Mouse (Mus musculus): ENCODE measurements around the gene Fbxo48. TPM values are rescaled to one million over a fixed set of nuclear protein-coding genes. Genes with fewer than 3 reads are reported as not detected.

Gene Fbxo48
- polyA plus RNA-seq, 1 experiment from 2014 or later: 2.8 TPM

- Histone ChIP-seq H3K27ac (ENCODE audit: low read depth, low read length) (no peak overlapping the region), H3K4me2 (ENCODE audit: low read depth, low read length, severe bottlenecking) (no peak overlapping the region), H3K9me3 (ENCODE audit: control insufficient read depth, low read length) (no peaks in the 10 kb centered on the region), H3K4me1 (replicated peaks; ENCODE audit: control insufficient read depth, insufficient read depth, low read length) (no peaks in the 10 kb centered on the region), H3K27me3 (ENCODE audit: control insufficient read depth, insufficient read depth, low read length) (no peaks in the 10 kb centered on the region), H3K4me3 (ENCODE audit: low read depth, low read length) (no peak overlapping the region), H3K36me3 (ENCODE audit: control insufficient read depth, insufficient read depth, low read length) (no peaks in the 10 kb centered on the region), H3K9ac (ENCODE audit: low read length) (no peak overlapping the region)
- no peak for DNase-seq (ENCODE audit: low spot score)
- 86% methylated on average over 5 of the region's 5 CpGs for WGBS
- ATAC-seq (replicated peaks; ENCODE audit: low FRiP score): no peak
Measured at GRCm38 (mm10) chr11:16978161-16978707, 27.1 kb downstream of the Fbxo48 start.

DNA sequence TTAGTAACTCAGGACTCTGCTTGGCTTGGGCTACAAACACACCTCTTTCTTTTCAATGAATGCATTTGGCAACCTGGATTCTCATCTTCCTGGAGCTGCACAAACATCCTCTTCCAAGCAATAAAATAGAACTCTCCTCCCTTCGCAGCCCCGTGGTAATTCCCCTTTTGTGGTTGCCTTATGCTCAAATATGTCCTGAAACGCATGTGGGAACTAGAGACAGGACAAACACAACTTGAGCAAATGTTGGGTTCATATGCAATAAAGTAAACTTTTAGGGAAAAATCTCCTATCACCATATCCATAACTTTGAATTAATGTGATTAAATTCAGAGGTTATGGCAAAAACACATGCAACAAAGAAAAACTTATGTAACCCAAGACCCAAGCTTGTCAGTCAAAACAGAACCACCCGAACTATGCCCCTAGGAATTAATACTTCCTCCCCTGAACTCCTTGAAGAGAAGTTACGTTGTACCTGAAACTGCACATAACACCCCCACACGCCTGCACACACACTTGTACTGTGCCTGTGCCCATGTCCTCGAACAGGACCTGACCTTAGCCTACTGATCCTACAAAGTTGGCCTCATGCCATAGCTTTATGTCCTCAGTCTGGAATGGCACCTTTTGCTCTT is 35.5 kb downstream of the Fbxo48 start:
- 86% methylated on average over 7 of the region's 7 CpGs for WGBS

GRCm38 (mm10) chr11:16987745-16988328 is 36.7 kb downstream of the Fbxo48 start:
- Histone ChIP-seq H3K4me1 (replicated peaks; ENCODE audit: control insufficient read depth, insufficient read depth, low read length) (no peaks in the 10 kb centered on the region), H3K9me3 (ENCODE audit: control insufficient read depth, low read length) (no peaks in the 10 kb centered on the region), H3K27ac (ENCODE audit: low read depth, low read length) (no peak overlapping the region), H3K9ac (ENCODE audit: low read length) (no peak overlapping the region), H3K4me2 (ENCODE audit: low read depth, low read length, severe bottlenecking) (no peak overlapping the region), H3K27me3 (ENCODE audit: control insufficient read depth, insufficient read depth, low read length) (no peaks in the 10 kb centered on the region), H3K4me3 (ENCODE audit: low read depth, low read length) (no peak overlapping the region), H3K36me3 (ENCODE audit: control insufficient read depth, insufficient read depth, low read length) (no peaks in the 10 kb centered on the region)
- no peak for ATAC-seq (replicated peaks; ENCODE audit: low FRiP score)
- DNase-seq (ENCODE audit: low spot score): no peak
- 82% methylated on average over 6 of the region's 6 CpGs for WGBS

More for the DNA sequence above, 35.5 kb downstream of the Fbxo48 start:
- DNase-seq (ENCODE audit: low spot score) (no peak), ATAC-seq (replicated peaks; ENCODE audit: low FRiP score) (no peak)
- Histone ChIP-seq H3K9ac (ENCODE audit: low read length) (no peak overlapping the region), H3K36me3 (ENCODE audit: control insufficient read depth, insufficient read depth, low read length) (no peaks in the 10 kb centered on the region), H3K4me3 (ENCODE audit: low read depth, low read length) (no peak overlapping the region), H3K4me2 (ENCODE audit: low read depth, low read length, severe bottlenecking) (no peak overlapping the region), H3K4me1 (replicated peaks; ENCODE audit: control insufficient read depth, insufficient read depth, low read length) (no peaks in the 10 kb centered on the region), H3K27ac (ENCODE audit: low read depth, low read length) (no peak overlapping the region), H3K27me3 (ENCODE audit: control insufficient read depth, insufficient read depth, low read length) (no peaks in the 10 kb centered on the region), H3K9me3 (ENCODE audit: control insufficient read depth, low read length) (no peaks in the 10 kb centered on the region)

DNA sequence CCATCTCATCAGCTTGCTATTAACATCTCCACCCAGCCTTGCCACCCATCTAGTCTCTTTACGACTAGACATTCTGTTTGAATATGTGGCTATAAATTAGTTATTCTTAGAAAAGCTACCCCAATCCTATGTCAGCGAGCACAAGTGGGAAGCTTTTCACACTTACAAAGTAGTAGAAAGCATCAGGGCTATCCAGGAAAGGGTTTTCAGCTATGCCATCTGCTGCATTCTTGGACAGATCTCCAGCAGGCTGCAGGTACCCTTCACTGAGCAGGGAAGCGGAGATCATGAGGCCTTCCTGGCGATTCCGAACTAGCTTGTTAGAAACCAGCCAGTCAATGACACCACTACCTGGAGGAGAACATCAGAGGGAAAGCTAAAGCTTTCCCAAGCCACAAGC is 38.7 kb downstream of the Fbxo48 start:
- Histone ChIP-seq H3K4me2 (ENCODE audit: low read depth, low read length, severe bottlenecking) (no peak overlapping the region), H3K27me3 (ENCODE audit: control insufficient read depth, insufficient read depth, low read length) (no peaks in the 10 kb centered on the region), H3K36me3 (ENCODE audit: control insufficient read depth, insufficient read depth, low read length) (no peaks in the 10 kb centered on the region), H3K27ac (ENCODE audit: low read depth, low read length) (no peak overlapping the region), H3K9me3 (ENCODE audit: control insufficient read depth, low read length) (no peaks in the 10 kb centered on the region), H3K4me3 (ENCODE audit: low read depth, low read length) (no peak overlapping the region), H3K4me1 (replicated peaks; ENCODE audit: control insufficient read depth, insufficient read depth, low read length) (no peaks in the 10 kb centered on the region), H3K9ac (ENCODE audit: low read length) (no peak overlapping the region)
- ATAC-seq (replicated peaks; ENCODE audit: low FRiP score) (no peak), DNase-seq (ENCODE audit: low spot score) (no peak)
- 91% methylated on average over 5 of the region's 5 CpGs for WGBS

DNA sequence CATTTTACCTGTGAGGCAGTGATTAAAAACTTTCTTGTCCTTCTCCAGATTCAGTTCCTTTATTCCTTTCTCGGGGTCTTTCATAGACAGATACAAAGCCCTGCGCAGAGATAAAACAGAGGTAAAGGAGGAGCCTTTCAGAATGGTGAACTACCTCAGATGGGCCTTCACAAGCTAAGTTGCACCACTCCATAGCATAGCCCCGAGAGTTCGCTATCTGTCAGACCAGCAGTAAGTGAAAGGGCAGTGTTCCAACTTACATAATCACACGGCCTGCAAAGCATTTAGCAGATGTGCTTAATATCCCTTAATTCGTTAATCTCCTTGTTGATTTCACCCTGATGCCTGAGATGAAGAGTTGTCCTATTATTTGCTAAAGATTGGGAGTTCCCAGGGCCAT is 41.7 kb downstream of the Fbxo48 start:
- Histone ChIP-seq H3K9me3 (ENCODE audit: control insufficient read depth, low read length) (no peaks in the 10 kb centered on the region), H3K27me3 (ENCODE audit: control insufficient read depth, insufficient read depth, low read length) (no peaks in the 10 kb centered on the region), H3K9ac (ENCODE audit: low read length) (no peak overlapping the region), H3K4me2 (ENCODE audit: low read depth, low read length, severe bottlenecking) (no peak overlapping the region), H3K36me3 (ENCODE audit: control insufficient read depth, insufficient read depth, low read length) (no peaks in the 10 kb centered on the region), H3K27ac (ENCODE audit: low read depth, low read length) (no peak overlapping the region), H3K4me1 (replicated peaks; ENCODE audit: control insufficient read depth, insufficient read depth, low read length) (no peaks in the 10 kb centered on the region), H3K4me3 (ENCODE audit: low read depth, low read length) (no peak overlapping the region)
- no peak for DNase-seq (ENCODE audit: low spot score)
- no peak for ATAC-seq (replicated peaks; ENCODE audit: low FRiP score)
- WGBS: 80% methylated on average over 6 of the region's 6 CpGs

- ATAC-seq (replicated peaks; ENCODE audit: low FRiP score) (no peak), DNase-seq (ENCODE audit: low spot score) (no peak)
- Histone ChIP-seq H3K27me3 (ENCODE audit: control insufficient read depth, insufficient read depth, low read length) (no peaks in the 10 kb centered on the region), H3K9me3 (ENCODE audit: control insufficient read depth, low read length) (no peaks in the 10 kb centered on the region), H3K36me3 (ENCODE audit: control insufficient read depth, insufficient read depth, low read length) (no peaks in the 10 kb centered on the region), H3K9ac (ENCODE audit: low read length) (no peak overlapping the region), H3K27ac (ENCODE audit: low read depth, low read length) (no peak overlapping the region), H3K4me1 (replicated peaks; ENCODE audit: control insufficient read depth, insufficient read depth, low read length) (no peaks in the 10 kb centered on the region), H3K4me3 (ENCODE audit: low read depth, low read length) (no peak overlapping the region), H3K4me2 (ENCODE audit: low read depth, low read length, severe bottlenecking) (no peak overlapping the region)
Measured at GRCm38 (mm10) chr11:16996818-16997217, 45.6 kb downstream of the Fbxo48 start.

DNA sequence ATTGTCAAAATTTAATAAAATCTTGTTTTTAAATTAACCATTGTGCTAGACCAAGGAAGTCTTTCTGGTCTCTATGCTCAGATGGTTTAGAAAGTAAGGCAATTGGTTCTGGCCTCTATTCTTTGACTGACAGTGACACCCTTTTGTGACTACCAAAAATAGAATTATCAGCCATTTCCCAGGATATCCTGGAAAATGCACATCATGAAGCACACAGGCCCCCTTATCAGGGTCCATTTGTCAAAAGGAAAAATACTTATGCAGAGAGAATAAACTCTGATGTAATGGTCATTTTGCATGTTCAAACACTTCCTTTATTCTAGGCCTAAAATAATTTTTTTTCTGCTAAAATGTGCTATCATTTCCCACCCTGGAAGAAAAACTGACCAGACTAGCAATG is 46.3 kb downstream of the Fbxo48 start:
- Histone ChIP-seq H3K36me3 (ENCODE audit: control insufficient read depth, insufficient read depth, low read length) (no peaks in the 10 kb centered on the region), H3K4me1 (replicated peaks; ENCODE audit: control insufficient read depth, insufficient read depth, low read length) (no peaks in the 10 kb centered on the region), H3K27ac (ENCODE audit: low read depth, low read length) (no peak overlapping the region), H3K9me3 (ENCODE audit: control insufficient read depth, low read length) (no peaks in the 10 kb centered on the region), H3K4me2 (ENCODE audit: low read depth, low read length, severe bottlenecking) (no peak overlapping the region), H3K4me3 (ENCODE audit: low read depth, low read length) (no peak overlapping the region), H3K27me3 (ENCODE audit: control insufficient read depth, insufficient read depth, low read length) (no peaks in the 10 kb centered on the region), H3K9ac (ENCODE audit: low read length) (no peak overlapping the region)
- ATAC-seq (replicated peaks; ENCODE audit: low FRiP score) (no peak), DNase-seq (ENCODE audit: low spot score) (no peak)

- DNase-seq (ENCODE audit: low spot score) (no peak), ATAC-seq (replicated peaks; ENCODE audit: low FRiP score) (no peak)
- Histone ChIP-seq H3K4me3 (ENCODE audit: low read depth, low read length) (no peak overlapping the region), H3K27me3 (ENCODE audit: control insufficient read depth, insufficient read depth, low read length) (no peaks in the 10 kb centered on the region), H3K36me3 (ENCODE audit: control insufficient read depth, insufficient read depth, low read length) (no peaks in the 10 kb centered on the region), H3K9ac (ENCODE audit: low read length) (no peak overlapping the region), H3K27ac (ENCODE audit: low read depth, low read length) (no peak overlapping the region), H3K4me1 (replicated peaks; ENCODE audit: control insufficient read depth, insufficient read depth, low read length) (no peaks in the 10 kb centered on the region), H3K4me2 (ENCODE audit: low read depth, low read length, severe bottlenecking) (no peak overlapping the region), H3K9me3 (ENCODE audit: control insufficient read depth, low read length) (no peaks in the 10 kb centered on the region)
- 96% methylated on average over 4 of the region's 4 CpGs for WGBS
Measured at GRCm38 (mm10) chr11:16999387-16999786, 48.2 kb downstream of the Fbxo48 start.

- Histone ChIP-seq H3K4me3 (ENCODE audit: low read depth, low read length) (no peak overlapping the region), H3K4me2 (ENCODE audit: low read depth, low read length, severe bottlenecking) (no peak overlapping the region), H3K27me3 (ENCODE audit: control insufficient read depth, insufficient read depth, low read length) (no peaks in the 10 kb centered on the region), H3K4me1 (replicated peaks; ENCODE audit: control insufficient read depth, insufficient read depth, low read length) (no peaks in the 10 kb centered on the region), H3K9ac (ENCODE audit: low read length) (no peak overlapping the region), H3K9me3 (ENCODE audit: control insufficient read depth, low read length) (no peaks in the 10 kb centered on the region), H3K27ac (ENCODE audit: low read depth, low read length) (no peak overlapping the region), H3K36me3 (ENCODE audit: control insufficient read depth, insufficient read depth, low read length) (no peaks in the 10 kb centered on the region)
- ATAC-seq (replicated peaks; ENCODE audit: low FRiP score): no peak
- no peak for DNase-seq (ENCODE audit: low spot score)
Measured at GRCm38 (mm10) chr11:16999933-17000332, 48.8 kb downstream of the Fbxo48 start.

Measured in forebrain, embryonic 11.5 days (tissue).